Mouse (Mus musculus): ENCODE measurements around the gene Gm10160.
A peak's percentile ranks its signal among the peaks of the same experiment; 100 is the strongest.

Gm10160 gene

GRCm38 (mm10) chr7:81855694-81856093, at the start of gene Gm10160:
TSS of gene Gm10160 (minus strand) at chr7:81855794.
- DNase-seq, result no peak

DNA sequence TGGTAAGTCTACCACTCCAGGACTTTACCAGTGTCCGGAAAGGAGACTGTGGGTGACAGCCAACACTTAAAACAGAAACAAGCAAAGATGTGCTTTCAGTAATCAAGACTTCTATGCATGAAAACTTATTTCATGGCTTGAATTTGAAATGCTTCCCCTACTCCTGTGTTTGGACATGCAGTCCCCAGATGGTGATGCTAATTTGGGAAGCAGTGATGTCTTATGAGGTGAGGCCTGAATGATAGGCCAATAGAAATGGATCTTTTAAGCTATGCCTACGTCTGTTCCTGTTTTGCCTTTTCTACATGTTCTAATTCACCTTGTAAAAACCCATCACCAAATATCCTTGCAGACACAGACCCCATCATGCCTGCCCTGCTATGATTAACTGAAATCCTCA, 49.3 kb upstream of the Gm10160 start:
- no peak for DNase-seq

GRCm38 (mm10) chr7:81904094-81904493, 48.5 kb upstream of the Gm10160 start:
- DNase-seq, result peak; percentile 39 to 48

- DNase-seq, result no peak
These were observed 43.8 kb upstream of the Gm10160 start for GRCm38 (mm10) chr7:81899361-81899760.

GRCm38 (mm10) chr7:81885128-81885527, 29.5 kb upstream of the Gm10160 start:
- DNase-seq, result no peak

GRCm38 (mm10) chr7:81881600-81881999, 26.0 kb upstream of the Gm10160 start:
- no peak for DNase-seq

DNA sequence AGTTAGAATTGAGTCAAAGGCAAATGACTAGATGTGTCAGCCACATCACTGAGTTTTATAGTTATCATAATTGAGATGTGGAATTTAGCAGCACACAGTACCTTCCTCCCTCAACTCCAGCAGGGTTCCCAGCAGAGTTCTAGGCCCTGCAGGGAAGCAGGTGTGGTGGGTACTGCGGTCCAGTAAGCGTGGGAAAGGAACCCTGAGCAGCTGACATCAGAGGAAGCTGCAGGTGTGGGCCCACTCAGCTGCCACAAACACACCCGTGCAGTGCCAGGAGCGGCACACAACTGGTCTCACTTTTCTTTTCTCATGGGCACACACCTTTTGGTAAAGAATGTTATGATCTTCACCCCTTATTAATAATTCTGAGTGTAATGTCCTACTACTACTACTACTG, 25.2 kb upstream of the Gm10160 start:
- DNase-seq, result no peak

- no peak for DNase-seq
These were observed 24.7 kb upstream of the Gm10160 start for GRCm38 (mm10) chr7:81880286-81880685.

- DNase-seq, result no peak
These were observed 19.8 kb upstream of the Gm10160 start for GRCm38 (mm10) chr7:81875372-81875771.

DNA sequence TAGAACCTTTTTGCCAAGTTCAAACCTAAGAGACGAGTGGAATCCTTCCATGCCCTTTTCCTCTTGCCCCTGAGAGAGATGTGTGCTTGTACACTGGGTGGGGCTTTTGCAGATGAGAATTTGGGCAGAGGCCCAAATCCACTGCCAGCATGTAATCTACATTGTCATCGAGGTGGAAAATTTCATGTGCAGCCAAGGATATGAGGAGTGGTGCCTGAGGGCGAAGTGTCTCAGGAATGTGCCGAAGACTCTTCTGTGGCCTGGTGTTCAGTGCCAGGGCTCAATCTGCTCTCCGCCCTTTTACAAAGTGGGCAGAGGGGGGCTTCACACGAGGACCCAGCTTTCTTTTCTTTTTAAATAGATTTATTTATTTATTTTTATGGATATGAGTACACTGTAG, 19.0 kb upstream of the Gm10160 start:
- no peak for DNase-seq

DNA sequence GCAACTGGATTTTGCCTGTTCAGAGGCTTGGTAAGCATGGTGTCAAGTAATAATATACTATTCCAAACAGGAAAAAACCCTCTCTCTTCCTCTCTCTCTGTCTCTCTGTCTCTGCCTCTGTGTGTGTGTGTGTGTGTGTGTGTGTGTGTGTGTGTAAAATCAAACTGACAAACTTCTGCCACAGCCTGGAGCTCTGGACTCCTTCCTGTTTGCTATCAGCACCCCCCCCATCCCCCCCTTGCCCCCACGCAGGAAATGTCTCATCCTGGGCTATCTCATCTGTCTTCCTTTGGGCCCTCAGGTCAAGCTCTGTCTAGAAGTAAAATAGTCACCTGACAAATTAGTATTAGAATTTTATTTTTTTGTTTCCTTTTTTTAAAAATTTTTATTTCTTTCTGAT, 18.2 kb upstream of the Gm10160 start:
- no peak for DNase-seq

DNA sequence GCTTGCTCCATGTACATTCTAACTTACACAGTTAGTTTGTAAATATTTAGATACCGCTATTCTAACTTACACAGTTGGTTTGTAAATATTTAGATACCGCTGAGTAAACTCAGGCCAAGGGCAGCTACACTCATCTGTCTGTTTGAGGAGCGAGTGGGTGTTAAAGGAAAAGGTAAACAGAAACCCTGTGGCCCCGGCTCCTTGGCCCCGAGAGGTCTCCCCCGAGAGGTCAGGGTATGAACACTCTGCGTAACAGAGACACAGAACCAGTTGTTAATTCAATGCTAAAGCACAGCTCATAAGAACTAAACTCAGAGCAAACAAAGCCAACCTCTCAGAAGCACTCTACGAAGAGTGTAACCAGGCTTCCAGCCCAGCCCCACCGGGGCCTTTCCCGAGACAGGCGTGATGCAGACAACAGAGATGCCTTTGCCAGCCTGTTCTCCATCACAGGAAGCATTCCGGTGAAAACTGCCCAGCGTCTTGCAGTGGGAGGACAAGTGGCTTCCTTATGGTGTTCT, 17.0 kb upstream of the Gm10160 start:
- no peak for DNase-seq

DNA sequence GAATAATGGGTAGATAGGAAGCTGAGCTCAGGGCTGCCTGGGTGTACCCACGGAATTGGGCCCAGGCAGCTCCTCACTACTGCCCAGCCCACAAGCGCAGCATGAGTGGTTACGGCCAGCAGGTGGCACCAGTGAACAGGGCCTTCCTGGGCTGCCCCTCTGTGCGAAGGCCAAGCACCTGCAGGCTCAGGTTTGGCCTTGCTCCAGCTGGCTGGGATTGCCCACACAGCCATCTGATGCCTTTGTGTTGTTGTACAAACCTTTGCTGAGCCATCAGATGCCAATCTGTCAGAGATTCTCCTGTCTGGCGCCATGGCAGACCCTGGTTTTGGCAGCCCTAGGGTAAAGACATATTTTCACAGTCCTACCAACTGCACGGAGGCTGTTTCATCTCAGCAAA, 12.6 kb upstream of the Gm10160 start:
- DNase-seq, result peak; percentile 88 to 90

DNA sequence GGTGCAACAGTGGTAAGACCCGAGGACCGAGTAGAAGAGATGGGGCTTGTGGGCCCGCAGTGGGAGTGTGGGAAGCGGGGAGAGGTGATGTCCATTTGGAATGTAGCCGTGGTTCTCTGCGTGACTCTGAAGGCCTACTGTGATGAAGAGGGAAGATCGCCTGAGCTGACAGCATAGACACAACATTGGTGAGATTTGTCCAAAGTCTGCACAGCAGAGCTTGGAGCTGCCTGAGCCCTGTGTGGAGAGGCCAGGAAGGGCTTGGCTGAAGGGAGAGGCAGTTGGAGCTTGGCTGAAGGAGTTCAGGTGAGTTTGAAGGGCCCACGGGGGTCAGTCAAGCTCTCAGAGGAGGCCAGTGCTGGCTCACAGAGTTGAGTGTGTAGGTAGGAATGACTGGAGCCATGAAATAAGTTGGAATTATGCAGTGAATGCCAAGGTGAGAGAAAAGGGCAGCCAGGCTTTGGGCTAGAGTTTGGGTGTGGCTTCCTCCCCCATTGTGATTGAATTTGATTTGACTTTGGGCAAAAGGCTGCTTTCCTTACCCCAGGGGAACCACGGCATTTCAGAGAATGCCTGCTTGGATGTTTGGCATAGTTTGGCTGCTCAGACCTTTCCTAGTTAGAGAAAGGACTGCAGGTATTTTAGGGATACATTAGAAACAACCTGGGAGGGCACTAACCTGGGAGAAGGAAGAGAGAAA, 11.8 kb upstream of the Gm10160 start:
- no peak for DNase-seq

DNA sequence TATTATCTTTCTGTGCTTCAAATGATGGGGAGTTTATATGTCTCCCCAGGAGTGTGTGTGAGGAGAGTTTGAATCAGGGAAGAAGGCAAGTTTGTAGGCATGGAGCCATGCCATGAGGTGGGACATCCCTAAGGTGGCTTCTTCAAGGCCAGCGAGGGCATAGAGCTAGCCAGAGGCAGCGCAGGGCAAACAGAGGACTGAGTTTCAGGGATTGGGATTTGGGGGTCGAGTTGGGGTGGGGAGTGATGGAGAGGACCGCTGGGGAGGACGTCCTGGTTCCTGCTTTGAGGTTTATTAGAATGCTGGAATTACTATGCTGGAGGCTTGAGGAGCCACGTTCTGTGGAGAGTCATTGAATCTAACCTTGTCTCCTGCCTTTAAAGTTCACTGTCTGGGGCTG, 10.3 kb upstream of the Gm10160 start:
- DNase-seq, result no peak

DNA sequence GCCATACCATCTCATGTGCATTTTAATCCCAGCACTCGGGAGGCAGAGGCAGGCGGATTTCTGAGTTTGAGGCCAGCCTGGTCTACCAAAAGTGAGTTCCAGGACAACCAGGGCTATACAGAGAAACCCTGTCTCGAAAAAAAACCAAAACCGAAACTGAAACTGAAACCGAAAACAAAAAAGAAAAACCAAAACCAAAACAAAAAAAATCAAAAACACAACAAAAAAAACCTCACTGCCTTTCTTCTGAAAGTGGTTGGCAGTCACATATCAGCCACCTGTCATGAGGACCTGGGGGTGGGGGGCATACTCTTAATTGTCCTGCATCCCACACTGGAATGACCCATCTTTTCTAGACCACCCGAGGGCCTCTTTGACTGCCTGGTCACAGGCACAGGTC, 9.0 kb upstream of the Gm10160 start:
- no peak for DNase-seq

DNA sequence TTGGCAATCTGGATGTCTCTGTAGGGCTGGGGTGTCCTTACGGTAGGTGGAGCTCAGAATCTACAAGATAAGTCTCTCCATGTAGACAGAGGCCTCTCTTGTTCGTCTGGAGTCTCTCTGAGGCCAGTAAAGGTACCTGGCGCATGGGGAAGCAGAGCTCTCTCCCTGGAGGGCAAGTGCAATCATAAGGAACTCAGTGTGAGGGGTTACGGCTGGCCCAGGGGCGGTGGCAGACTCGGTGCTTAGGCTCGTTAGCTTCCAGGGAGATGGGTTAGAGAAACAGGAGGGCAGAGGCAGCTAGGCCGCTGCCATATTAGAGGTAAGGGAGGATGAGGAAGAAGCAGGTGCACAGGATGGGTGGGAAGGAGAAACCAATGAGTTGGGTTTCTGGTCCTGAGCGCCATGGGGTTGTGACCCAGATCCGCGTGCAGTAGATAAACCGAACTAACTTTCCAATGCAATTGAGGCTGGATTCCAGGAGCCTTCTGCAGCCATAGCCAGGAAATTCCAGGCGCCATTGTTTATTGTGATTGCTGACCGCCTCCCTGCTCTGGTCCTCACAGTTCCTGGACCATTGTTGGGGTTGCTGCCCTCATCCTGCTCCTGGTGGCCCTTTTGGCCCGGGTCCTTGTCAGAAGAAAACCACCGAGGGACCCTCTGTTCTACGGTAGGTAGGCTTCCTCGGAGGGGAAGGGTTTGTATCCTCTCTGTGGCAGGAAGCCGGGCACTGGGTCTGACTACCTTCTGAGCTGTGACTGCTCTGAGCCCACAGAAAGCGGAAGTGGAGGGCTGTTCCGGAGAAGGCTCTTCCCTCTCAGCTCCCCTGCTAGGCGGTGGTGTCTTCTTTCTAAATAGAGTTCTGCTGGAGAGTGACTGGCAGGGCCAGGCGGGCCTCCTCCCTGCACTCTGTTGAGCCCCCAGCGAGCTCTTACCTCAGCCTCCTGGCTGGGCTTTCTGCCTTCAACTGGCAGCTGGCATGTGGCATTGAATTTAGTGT, 7.3 kb upstream of the Gm10160 start:
- peak in 1 of 2 experiments; percentile 43 for DNase-seq

DNA sequence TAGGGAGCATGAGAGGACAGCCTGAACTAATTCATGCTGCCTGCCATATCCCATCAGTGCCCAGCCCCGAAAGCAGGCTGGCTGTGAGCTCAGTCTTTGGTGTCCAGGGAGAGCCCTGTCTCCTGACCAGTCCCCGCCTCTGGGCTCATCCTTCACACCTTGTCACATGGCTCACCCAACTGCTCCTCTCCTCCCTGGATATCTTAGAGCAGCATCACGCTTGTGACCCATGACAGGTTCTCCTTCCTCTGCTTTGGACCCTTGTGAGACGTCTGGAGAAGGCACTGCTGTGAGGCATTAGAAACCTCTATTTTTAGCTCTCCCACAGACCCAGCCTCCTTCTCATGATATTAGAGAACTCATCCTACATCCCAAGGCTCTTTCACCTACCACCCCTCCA, 6.3 kb upstream of the Gm10160 start:
- DNase-seq, result no peak

GRCm38 (mm10) chr7:81861461-81861860, 5.9 kb upstream of the Gm10160 start:
- no peak for DNase-seq

DNA sequence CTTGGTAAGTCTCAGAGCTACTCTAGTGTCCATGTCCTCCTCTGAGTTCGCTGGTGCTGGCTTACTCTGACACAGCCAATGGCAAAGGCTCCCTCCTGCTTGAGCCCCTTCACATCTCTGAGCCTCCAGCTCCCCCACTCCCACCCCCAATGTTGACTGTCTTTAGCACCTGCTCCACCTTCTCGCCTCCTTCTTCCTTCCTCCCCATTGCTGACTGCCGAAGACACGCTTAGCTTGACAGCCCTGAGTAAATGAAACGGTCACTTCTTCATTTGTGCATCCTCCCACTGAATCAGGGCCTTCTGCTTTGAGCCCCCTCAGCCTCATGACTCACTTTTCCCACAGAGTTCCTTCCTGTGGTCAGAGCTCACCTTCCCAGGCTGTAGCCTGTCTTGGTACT, 5.4 kb upstream of the Gm10160 start:
- DNase-seq, result no peak

DNA sequence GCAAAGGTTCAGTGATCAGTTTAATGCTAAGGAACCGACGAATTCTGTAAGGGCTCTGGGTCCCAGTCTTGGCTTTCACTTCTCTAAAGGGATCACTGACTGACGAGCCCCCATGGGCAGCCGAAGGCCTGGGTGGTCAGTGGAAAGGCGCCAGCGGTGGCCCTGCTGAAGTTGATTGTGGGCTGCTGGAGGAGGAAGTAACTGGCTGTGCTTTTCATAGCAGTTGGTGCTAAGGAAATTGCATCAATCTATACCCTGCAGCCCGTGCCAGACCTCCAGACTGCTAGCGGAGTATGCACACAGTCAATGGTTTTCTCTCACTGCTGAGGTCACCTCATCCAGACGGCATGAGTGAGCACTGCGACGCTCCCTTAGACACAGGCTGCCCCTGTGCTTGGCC, 4.5 kb upstream of the Gm10160 start:
- DNase-seq, result peak in 1 of 2 experiments; percentile 43

DNA sequence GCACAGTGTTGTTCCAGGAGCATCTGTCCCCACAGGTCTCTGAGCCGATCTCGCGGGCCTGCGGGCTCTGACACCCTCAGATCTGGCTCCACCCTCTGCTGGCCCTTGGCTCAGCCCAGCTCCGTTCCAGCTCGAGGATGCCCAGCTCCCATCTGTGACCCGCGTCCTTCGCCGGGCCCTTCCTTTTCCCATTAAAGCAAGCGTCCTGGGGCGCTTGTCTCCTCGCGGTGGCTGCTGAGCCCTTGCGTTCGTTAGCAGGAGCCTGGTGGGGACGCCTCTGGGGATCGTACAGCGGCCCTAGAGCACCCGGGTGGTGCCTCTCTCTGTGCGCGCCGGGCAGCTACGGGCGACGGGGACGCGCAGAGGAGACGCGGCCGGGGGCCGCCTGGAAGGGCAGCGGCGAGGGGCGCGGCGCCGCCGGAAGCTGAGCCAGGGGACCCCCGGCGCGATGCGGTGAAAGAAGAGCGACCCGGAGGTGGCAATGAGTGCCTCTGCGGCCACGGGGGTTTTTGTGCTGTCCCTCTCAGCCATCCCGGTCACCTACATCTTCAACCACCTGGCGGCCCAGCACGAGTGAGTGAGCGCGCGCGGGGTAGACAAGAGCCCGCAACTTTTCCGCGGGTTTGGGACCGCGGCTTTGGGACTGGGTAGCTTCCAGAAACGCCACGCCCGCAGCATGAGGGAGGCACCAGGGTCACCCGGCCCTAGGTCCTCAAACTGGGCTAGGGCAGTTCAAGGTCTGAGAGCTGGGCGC, 3.6 kb upstream of the Gm10160 start, which contains the start of gene Tm6sf1:
Gene Tm6sf1, plus strand, starts transcription at position 34 of the 754 bp plus-strand sequence.
- DNase-seq, result peak; percentile 58 to 76

- DNase-seq, result no peak
These were observed 2.6 kb upstream of the Gm10160 start for GRCm38 (mm10) chr7:81858236-81858635.

Data from kidney, postnatal 4 days (tissue).